Mouse (Mus musculus): Measurements from ENCODE around the gene Sspn. TPM values are rescaled to one million over a fixed set of nuclear protein-coding genes. Genes with fewer than 3 reads are reported as not detected.

Sspn gene
- polyA plus RNA-seq, 1 experiment from 2014 or later: 3.0 TPM

DNA sequence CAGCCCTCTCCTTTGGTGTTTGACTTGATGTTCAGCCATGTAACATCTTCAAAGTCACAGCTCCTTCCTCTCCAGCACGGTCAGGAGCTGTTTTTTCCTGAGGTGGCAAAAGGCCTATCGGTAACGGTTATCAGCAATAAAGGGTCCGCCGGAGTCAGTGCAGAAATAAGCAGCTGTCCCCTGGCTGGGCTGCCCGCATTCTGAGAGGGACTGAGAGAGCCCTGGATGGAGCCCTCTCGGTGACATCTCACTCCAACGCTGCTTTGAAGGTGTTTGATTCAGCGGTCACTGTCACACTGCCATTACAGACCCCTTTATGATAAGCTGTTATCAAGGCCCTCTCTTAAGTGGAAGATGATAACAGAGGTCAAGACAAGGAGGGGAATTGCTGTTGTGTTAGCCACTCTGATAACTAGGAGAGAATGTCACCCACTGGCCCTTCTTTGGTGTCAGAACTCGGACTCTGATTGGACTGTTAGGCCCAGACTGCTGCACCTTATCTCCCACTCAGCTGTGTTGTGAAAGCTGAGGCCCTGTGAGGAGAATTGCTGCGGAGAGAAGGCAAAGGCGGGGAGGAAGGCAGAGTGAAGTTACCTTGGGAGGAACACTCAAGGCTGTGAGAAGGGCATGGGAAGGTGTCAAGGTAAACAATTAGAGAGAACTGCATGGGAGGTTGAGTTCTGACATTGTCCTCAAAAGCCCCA lies 11.0 kb downstream of the Sspn start:
- DNase-seq (ENCODE audit: low spot score) (no peak), ATAC-seq (ENCODE audit: insufficient read depth, low FRiP score, low TSS enrichment) (no peak)
- Histone ChIP-seq H3K36me3 (ENCODE audit: control insufficient read depth, insufficient read depth, low read length) (no peaks in the 10 kb centered on the region), H3K27ac (ENCODE audit: low read depth, low read length) (no peak overlapping the region), H3K9ac (ENCODE audit: low read length) (no peak overlapping the region), H3K27me3 (ENCODE audit: control insufficient read depth, insufficient read depth, low read length) (no peaks in the 10 kb centered on the region), H3K9me3 (ENCODE audit: control insufficient read depth, low read length) (no peaks in the 10 kb centered on the region), H3K4me2 (ENCODE audit: low read depth) (no peak overlapping the region), H3K4me1 (ENCODE audit: control insufficient read depth, insufficient read depth, low read length) (no peaks in the 10 kb centered on the region), H3K4me3 (ENCODE audit: low read depth, low read length) (no peak overlapping the region)
- WGBS: 78% methylated on average over 12 of the region's 12 CpGs

DNA sequence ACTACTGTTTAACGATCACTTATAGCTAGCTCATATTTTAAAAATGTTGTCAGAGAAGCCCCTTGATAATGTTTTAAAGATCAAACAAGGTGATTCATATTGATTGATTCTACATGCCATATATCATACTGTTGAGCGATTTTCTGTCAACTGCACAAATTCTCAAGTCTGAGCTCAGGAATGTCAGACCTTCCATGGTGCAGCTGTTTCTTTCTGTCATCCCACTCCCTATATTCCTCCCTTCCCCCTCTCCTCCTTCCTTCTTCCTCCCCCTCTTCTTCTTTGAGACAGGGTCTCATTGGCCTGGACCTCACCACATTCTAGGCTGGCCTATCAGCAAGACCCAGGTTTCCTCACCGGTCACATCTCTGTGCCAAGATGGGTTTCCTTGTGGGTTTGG lies 12.0 kb downstream of the Sspn start:
- Histone ChIP-seq H3K4me2 (ENCODE audit: low read depth) (no peak overlapping the region), H3K27me3 (ENCODE audit: control insufficient read depth, insufficient read depth, low read length) (no peaks in the 10 kb centered on the region), H3K4me1 (ENCODE audit: control insufficient read depth, insufficient read depth, low read length) (no peaks in the 10 kb centered on the region), H3K9ac (ENCODE audit: low read length) (no peak overlapping the region), H3K36me3 (ENCODE audit: control insufficient read depth, insufficient read depth, low read length) (no peaks in the 10 kb centered on the region), H3K4me3 (ENCODE audit: low read depth, low read length) (no peak overlapping the region), H3K9me3 (ENCODE audit: control insufficient read depth, low read length) (no peaks in the 10 kb centered on the region), H3K27ac (ENCODE audit: low read depth, low read length) (no peak overlapping the region)
- 79% methylated on average over 3 of the region's 3 CpGs for WGBS
- no peak for DNase-seq (ENCODE audit: low spot score)
- no peak for ATAC-seq (ENCODE audit: insufficient read depth, low FRiP score, low TSS enrichment)

DNA sequence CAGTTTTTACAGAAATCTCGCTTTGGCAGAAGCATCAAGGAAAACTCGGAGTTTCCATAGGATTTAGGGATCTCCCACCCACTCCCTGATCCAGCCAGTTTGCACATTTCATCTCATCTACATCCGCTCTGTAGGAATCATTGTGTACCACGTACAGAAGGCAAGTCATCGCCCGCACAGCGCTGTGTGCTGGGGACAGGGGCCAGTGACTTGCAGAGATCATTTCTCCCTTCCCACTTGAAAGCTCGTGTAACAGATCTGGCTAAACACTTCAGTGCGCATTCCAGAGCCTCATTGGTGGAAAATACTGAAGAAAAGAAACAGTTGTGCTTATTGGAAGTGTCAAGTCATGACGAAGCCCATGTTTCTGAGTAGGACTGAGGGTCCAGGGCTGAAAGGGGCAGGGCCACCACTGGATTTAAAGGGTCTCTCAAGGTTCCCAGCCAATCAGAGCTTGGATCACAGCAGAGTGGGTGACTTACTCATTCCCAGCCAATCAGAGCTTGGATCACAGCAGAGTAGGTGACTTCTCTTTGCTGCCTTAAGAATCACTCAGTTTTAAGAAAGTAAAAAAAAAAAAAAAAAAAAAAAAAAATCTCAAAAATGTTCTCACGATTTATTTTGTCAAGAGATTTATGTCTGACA lies 14.4 kb downstream of the Sspn start:
- no peak overlapping the region for H3K9ac ChIP-seq (ENCODE audit: low read length)
- H3K27ac ChIP-seq (ENCODE audit: low read depth, low read length): no peak overlapping the region
- no peaks in the 10 kb centered on the region for H3K9me3 ChIP-seq (ENCODE audit: control insufficient read depth, low read length)
- ATAC-seq (ENCODE audit: insufficient read depth, low FRiP score, low TSS enrichment) (no peak), DNase-seq (ENCODE audit: low spot score) (no peak)
- no peak overlapping the region for H3K4me2 ChIP-seq (ENCODE audit: low read depth)
- WGBS: 88% methylated on average over 11 of the region's 11 CpGs
- H3K27me3 ChIP-seq (ENCODE audit: control insufficient read depth, insufficient read depth, low read length): no peaks in the 10 kb centered on the region
- no peak overlapping the region for H3K4me3 ChIP-seq (ENCODE audit: low read depth, low read length)
- no peaks in the 10 kb centered on the region for H3K4me1 ChIP-seq (ENCODE audit: control insufficient read depth, insufficient read depth, low read length)
- H3K36me3 ChIP-seq (ENCODE audit: control insufficient read depth, insufficient read depth, low read length): no peaks in the 10 kb centered on the region

DNA sequence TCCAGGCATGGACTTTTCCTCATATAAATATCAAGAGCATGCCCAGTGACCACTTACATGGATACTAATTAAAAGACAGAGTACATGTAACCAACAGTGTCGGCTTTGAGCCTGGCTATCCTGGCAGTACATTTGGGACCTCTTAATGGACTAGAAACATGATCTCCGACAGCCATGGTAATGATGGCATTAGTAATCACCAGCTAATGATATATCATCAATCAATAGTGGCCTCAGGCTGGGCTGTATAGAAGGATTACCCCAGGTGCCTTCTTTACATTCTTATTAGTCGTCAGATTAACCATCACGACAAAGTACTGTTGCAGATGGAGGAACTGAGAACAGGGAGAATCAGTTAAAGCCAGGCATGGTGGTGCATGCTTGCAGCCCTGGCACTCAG lies 17.6 kb downstream of the Sspn start:
- no peak for DNase-seq (ENCODE audit: low spot score)
- no peak overlapping the region for H3K27ac ChIP-seq (ENCODE audit: low read depth, low read length)
- ATAC-seq (ENCODE audit: insufficient read depth, low FRiP score, low TSS enrichment): no peak

DNA sequence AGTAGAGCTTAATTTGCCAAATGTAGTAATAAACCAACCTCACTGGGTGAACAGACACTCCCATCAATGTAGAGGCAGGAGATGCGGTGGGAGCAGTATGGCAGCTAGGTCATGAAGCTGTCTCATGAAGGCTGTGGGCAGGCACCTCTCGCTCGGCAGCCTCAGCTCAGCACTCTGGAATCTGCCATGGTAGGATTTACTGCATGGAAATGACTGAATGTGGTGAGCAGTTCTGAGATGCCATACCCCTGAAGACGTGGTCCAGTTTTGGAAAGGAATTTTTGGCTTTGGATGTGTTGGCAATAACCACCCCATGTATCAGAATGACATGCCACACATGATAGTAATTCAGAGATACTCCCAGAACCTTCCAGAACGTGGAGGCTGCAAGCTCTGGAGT lies 19.2 kb downstream of the Sspn start:
- DNase-seq (ENCODE audit: low spot score) (no peak), ATAC-seq (ENCODE audit: insufficient read depth, low FRiP score, low TSS enrichment) (no peak)
- 87% methylated on average over 5 of the region's 5 CpGs for WGBS
- H3K9me3 ChIP-seq (ENCODE audit: control insufficient read depth, low read length): no peaks in the 10 kb centered on the region; the same call in 1 of the 2 replicates
- H3K4me2 ChIP-seq (ENCODE audit: low read depth): no peak overlapping the region
- H3K27ac ChIP-seq (ENCODE audit: low read depth, low read length): no peak overlapping the region
- no peak overlapping the region for H3K4me3 ChIP-seq (ENCODE audit: low read depth, low read length)
- no peaks in the 10 kb centered on the region for H3K4me1 ChIP-seq (ENCODE audit: control insufficient read depth, insufficient read depth, low read length)
- no peaks in the 10 kb centered on the region for H3K27me3 ChIP-seq (ENCODE audit: control insufficient read depth, insufficient read depth, low read length)
- no peak overlapping the region for H3K9ac ChIP-seq (ENCODE audit: low read length)
- no peaks in the 10 kb centered on the region for H3K36me3 ChIP-seq (ENCODE audit: control insufficient read depth, insufficient read depth, low read length)

More for the DNA sequence above, 17.6 kb downstream of the Sspn start:
- Histone ChIP-seq H3K36me3 (ENCODE audit: control insufficient read depth, insufficient read depth, low read length) (no peaks in the 10 kb centered on the region), H3K4me1 (ENCODE audit: control insufficient read depth, insufficient read depth, low read length) (no peaks in the 10 kb centered on the region), H3K4me2 (ENCODE audit: low read depth) (no peak overlapping the region), H3K4me3 (ENCODE audit: low read depth, low read length) (no peak overlapping the region), H3K9ac (ENCODE audit: low read length) (no peak overlapping the region), H3K9me3 (ENCODE audit: control insufficient read depth, low read length) (no peaks in the 10 kb centered on the region), H3K27me3 (ENCODE audit: control insufficient read depth, insufficient read depth, low read length) (no peaks in the 10 kb centered on the region)
- WGBS: 39% methylated on average over 4 of the region's 4 CpGs

DNA sequence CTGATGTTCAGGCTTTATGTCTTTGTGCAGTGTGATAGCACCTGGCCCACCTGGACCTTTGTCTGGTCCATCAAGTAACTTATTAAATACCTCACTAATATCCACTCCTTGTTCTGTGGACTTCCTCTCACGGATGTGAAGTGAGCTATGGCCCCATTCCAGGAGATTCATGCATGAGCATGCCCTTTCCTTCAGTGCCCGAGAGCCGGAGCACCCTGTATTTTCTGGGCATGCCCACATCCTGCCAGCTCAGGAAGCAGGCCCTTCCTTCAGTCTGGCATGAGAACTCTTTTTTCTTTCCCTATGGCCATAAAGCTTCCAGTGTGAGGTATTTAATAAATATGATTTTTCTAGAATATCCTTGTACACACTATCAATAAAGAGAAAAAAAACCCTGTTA lies 21.2 kb downstream of the Sspn start:
- Histone ChIP-seq H3K4me3 (ENCODE audit: low read depth, low read length) (no peak overlapping the region), H3K9ac (ENCODE audit: low read length) (no peak overlapping the region), H3K27ac (ENCODE audit: low read depth, low read length) (no peak overlapping the region), H3K27me3 (ENCODE audit: control insufficient read depth, insufficient read depth, low read length) (no peaks in the 10 kb centered on the region), H3K36me3 (ENCODE audit: control insufficient read depth, insufficient read depth, low read length) (no peaks in the 10 kb centered on the region), H3K9me3 (ENCODE audit: control insufficient read depth, low read length) (no peaks in the 10 kb centered on the region; the same call in 1 of the 2 replicates), H3K4me2 (ENCODE audit: low read depth) (no peak overlapping the region), H3K4me1 (ENCODE audit: control insufficient read depth, insufficient read depth, low read length) (0 out of 2 replicates have a peak, but pooled peaks cover 3% of the 10 kb centered on the region)
- 86% methylated on average over 3 of the region's 3 CpGs for WGBS
- ATAC-seq (ENCODE audit: insufficient read depth, low FRiP score, low TSS enrichment) (no peak), DNase-seq (ENCODE audit: low spot score) (no peak)

DNA sequence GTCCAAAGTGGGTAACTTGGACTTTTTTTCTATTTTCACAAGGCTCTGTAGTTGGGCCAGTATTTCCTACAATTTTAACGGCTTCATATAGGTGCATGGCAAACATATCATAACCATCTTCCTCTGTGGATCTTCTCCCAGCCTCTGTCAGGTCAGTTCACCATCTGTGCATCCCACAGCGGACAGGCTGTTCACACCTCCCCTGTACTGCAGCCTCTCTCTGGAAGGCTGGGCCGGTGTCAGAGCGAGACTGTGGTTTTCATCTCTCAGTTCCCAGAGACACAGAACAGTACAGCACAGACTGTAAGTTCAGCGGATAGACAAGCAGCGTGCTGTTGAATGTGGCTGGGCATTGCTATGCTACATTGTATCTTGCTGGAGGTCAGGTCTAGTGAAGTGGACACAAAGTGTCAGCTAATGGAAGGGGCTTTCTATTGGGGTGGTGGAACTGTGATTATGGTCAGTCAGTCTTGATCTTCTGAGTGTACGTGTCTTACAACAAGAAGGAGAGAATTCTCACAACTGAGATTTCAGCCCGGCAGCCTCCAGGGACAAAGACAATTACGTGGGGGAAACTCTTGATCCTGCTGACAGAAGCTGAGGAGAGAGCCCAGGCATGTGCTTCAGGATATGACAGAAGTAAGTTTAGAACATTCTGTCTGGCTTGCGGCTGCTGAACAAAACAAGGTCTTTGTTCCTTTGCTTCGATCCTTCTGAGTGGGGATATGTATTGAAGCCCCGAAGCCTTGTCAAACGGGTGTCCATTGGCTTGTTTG lies 21.9 kb downstream of the Sspn start:
- Histone ChIP-seq H3K4me3 (ENCODE audit: low read depth, low read length) (no peak overlapping the region), H3K4me2 (ENCODE audit: low read depth) (no peak overlapping the region), H3K36me3 (ENCODE audit: control insufficient read depth, insufficient read depth, low read length) (no peaks in the 10 kb centered on the region), H3K4me1 (ENCODE audit: control insufficient read depth, insufficient read depth, low read length) (0 out of 2 replicates have a peak, but pooled peaks cover 3% of the 10 kb centered on the region), H3K27ac (ENCODE audit: low read depth, low read length) (no peak overlapping the region), H3K27me3 (ENCODE audit: control insufficient read depth, insufficient read depth, low read length) (no peaks in the 10 kb centered on the region), H3K9ac (ENCODE audit: low read length) (no peak overlapping the region), H3K9me3 (ENCODE audit: control insufficient read depth, low read length) (no peaks in the 10 kb centered on the region; the same call in 1 of the 2 replicates)
- ATAC-seq (ENCODE audit: insufficient read depth, low FRiP score, low TSS enrichment) (no peak), DNase-seq (ENCODE audit: low spot score) (no peak)
- 75% methylated on average over 13 of the region's 13 CpGs for WGBS

DNA sequence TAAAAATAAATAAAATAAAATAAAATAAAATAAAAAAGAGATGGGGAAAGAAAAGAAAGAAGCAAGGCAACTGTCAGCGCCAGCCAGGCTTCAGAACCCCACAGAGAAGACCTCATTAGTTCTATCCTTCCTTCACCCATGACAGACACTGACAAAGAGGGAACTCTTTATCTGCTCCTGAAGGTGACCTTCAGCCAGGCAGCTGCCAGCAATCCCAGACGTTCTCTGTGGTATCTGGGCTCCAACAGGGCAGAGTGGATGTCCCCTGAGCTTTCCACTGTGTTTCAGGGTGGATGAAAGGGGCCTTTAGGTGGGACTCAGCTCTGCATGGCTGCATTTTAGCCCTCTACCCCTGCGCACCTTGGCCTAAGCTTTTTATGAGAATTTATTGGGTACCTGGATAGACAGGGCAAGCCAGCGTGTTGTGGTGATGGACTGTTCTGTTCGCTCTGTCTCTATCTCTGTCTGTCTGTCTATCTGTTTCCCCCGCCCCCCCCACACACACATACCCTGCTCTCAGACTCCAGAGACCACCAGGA lies 26.1 kb downstream of the Sspn start:
- Histone ChIP-seq H3K4me1 (ENCODE audit: control insufficient read depth, insufficient read depth, low read length) (0 out of 2 replicates have a peak, but pooled peaks cover 3% of the 10 kb centered on the region), H3K36me3 (ENCODE audit: control insufficient read depth, insufficient read depth, low read length) (no peaks in the 10 kb centered on the region), H3K27me3 (ENCODE audit: control insufficient read depth, insufficient read depth, low read length) (no peaks in the 10 kb centered on the region), H3K27ac (ENCODE audit: low read depth, low read length) (no peak overlapping the region), H3K4me3 (ENCODE audit: low read depth, low read length) (no peak overlapping the region), H3K9ac (ENCODE audit: low read length) (no peak overlapping the region), H3K4me2 (ENCODE audit: low read depth) (no peak overlapping the region), H3K9me3 (ENCODE audit: control insufficient read depth, low read length) (no peaks in the 10 kb centered on the region; the same call in 1 of the 2 replicates)
- WGBS: 75% methylated on average over 6 of the region's 6 CpGs
- no peak for ATAC-seq (ENCODE audit: insufficient read depth, low FRiP score, low TSS enrichment)
- no peak for DNase-seq (ENCODE audit: low spot score)

Data from neural tube, embryonic 11.5 days (tissue).